Mouse (Mus musculus) forebrain, embryonic 14.5 days (tissue): ENCODE measurements around the gene Bank1. TPM values are rescaled to one million over a fixed set of nuclear protein-coding genes. Genes with fewer than 3 reads are reported as not detected.
A peak's percentile ranks its signal among the peaks of the same experiment; 100 is the strongest.

Experiments
- ATAC-seq: fragments of 200-750 bp; cut with Nextera tagmentation; 2 replicates; pipeline ENCODE4 v1.8.0; 2017; ENCODE audit warnings: mild to moderate bottlenecking, moderate library complexity
- DNase-seq: peaks from one replicate; pipeline ENCODE4 v3.0.0-alpha.2; 2015; ENCODE audit warnings: low spot score
- H3K27ac ChIP-seq: fragments of 300-500 bp; sonication (generic); 2 replicates; pipeline ENCODE4 v1.5.1; 2014; ENCODE audit warnings: low read depth, mild to moderate bottlenecking, control low read depth, low read length, moderate library complexity
- H3K27me3 ChIP-seq: fragments of 300-500 bp; sonication (generic); replicated peaks from 2 replicates; pipeline ENCODE4 v1.6.1; 2014; ENCODE audit warnings: low read length, control low read depth, mixed read lengths; ENCODE audit not compliant: control insufficient read depth, insufficient read depth
- H3K36me3 ChIP-seq: fragments of 300-500 bp; sonication (generic); 2 replicates; pipeline ENCODE4 v1.6.1; 2014; ENCODE audit warnings: low read length, control low read depth; ENCODE audit not compliant: control insufficient read depth, insufficient read depth
- H3K4me1 ChIP-seq: fragments of 300-500 bp; sonication (generic); 2 replicates; pipeline ENCODE4 v1.6.1; 2014; ENCODE audit warnings: antibody characterized with exemption, low read length, control low read depth; ENCODE audit not compliant: control insufficient read depth, insufficient read depth
- H3K4me2 ChIP-seq: fragments of 300-500 bp; sonication (generic); 2 replicates; pipeline ENCODE4 v1.6.1; 2014; ENCODE audit warnings: mild to moderate bottlenecking, control low read depth, low read length
- H3K4me3 ChIP-seq: fragments of 300-500 bp; sonication (generic); 2 replicates; pipeline ENCODE4 v1.5.1; 2014; ENCODE audit warnings: low read depth, low read length, control low read depth
- H3K9ac ChIP-seq: fragments of 300-500 bp; sonication (generic); 2 replicates; pipeline ENCODE4 v1.6.1; 2014; ENCODE audit warnings: mild to moderate bottlenecking, low read length, control low read depth, moderate library complexity
- H3K9me3 ChIP-seq: fragments of 300-500 bp; sonication (generic); replicated peaks from 2 replicates; pipeline ENCODE4 v1.6.1; 2016; ENCODE audit warnings: low read length, control low read depth, mixed read lengths; ENCODE audit not compliant: control insufficient read depth
- WGBS: fragments of 180-500 bp; shearing (Covaris S2); extraction: QIAGEN DNeasy Blood & Tissue Kit; methylation state at CpG from one replicate; pipeline ENCODE4 v1.1.7; 2014; 5-methylcytosine and 5-hydroxymethylcytosine counted together
- polyA plus RNA-seq: library from polyadenylated mRNA; unstranded; fragments of >200 nt; fragmentation: Nextera tagmentation; extraction: Ambion mirVana; gene quantifications from 2 replicates; pipeline ENCODE4 v1.2.1, GENCODE M21; 2014

Gene Bank1
- polyA plus RNA-seq, 1 experiment from 2014 or later = 0.36 TPM

DNA sequence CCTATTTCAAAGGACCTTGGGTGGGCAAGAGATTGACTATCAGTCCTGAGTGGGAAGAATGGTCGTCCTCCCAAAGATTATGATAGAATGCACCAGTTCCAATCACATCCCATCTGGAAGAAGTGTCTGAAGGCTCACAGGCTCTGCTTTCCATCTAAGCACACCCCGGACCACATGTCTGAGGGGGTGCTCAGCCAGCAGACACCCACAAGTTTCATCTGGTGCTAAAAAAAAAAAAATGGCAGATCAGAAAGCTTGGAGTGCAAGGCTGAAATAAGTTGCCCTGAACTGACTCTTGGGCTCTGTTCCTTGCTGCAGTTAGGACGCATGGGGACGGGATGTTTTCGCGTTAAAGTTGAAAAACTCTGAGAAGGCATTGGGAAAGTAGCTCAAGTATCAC is 286.4 kb downstream of the Bank1 start:
- Histone ChIP-seq H3K4me2 (no peak overlapping the region), H3K4me1 (no peaks in the 10 kb centered on the region), H3K36me3 (no peaks in the 10 kb centered on the region), H3K9ac (no peak overlapping the region), H3K9me3 (peaks cover 4% of the 10 kb centered on the region; the same call in 1 of the 2 replicates), H3K27ac (no peak overlapping the region), H3K4me3 (no peak overlapping the region), H3K27me3 (no peaks in the 10 kb centered on the region)
- no peak for DNase-seq
- ATAC-seq = no peak
- 90% methylated on average over 6 of the region's 6 CpGs for WGBS

DNA sequence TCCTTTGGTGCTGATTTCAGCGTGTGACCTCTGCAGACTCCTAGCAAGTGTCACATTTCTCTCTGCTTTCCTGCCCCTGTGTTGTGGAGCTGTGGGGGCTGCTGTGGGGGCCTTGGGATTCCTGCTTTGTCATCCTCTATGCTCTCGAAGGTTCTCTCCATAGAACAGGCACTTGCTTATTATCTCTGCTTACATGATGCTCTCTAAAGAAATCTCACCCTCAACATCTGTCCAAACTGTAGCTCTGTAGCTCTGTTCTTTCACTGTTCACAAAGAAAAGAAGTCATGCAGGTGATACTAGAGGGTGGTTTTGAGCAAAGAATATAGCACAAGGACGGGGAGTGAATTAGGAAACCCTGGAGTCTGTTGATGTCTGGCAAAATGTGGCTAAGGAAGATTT is 288.6 kb downstream of the Bank1 start:
- no peak for ATAC-seq
- Histone ChIP-seq H3K9me3 (no peaks in the 10 kb centered on the region), H3K4me1 (no peaks in the 10 kb centered on the region), H3K9ac (no peak overlapping the region), H3K27ac (no peak overlapping the region), H3K27me3 (no peaks in the 10 kb centered on the region), H3K36me3 (no peaks in the 10 kb centered on the region), H3K4me2 (no peak overlapping the region), H3K4me3 (no peak overlapping the region)
- 51% methylated on average over 3 of the region's 3 CpGs for WGBS
- DNase-seq = no peak

DNA sequence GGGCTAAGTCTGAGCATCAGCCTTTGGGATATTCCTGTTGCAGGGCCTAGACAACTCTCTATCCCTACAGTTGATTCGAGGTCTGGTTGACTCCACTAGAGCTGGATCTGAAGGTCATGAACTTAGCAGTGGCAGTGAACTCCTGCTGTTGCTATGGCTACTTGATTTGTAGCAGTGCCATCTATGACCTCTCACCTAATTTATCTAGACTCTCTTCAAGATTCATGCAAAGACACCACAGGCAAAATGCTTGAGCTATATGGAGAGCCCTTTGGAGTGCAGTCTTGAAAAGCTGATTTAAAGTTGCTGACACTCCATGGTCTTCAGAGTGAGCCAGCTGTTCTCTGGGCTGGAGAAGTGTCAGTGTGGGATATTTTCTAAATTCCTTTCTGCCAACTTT is 290.1 kb downstream of the Bank1 start:
- H3K4me1 ChIP-seq = no peaks in the 10 kb centered on the region
- ATAC-seq (no peak), DNase-seq (no peak)
- no peak overlapping the region for H3K4me2 ChIP-seq
- WGBS = 73% methylated on average over 1 of the region's 1 CpGs
- no peaks in the 10 kb centered on the region for H3K27me3 ChIP-seq
- H3K9ac ChIP-seq = no peak overlapping the region
- no peaks in the 10 kb centered on the region for H3K9me3 ChIP-seq
- H3K4me3 ChIP-seq = no peak overlapping the region
- no peaks in the 10 kb centered on the region for H3K36me3 ChIP-seq
- no peak overlapping the region for H3K27ac ChIP-seq

DNA sequence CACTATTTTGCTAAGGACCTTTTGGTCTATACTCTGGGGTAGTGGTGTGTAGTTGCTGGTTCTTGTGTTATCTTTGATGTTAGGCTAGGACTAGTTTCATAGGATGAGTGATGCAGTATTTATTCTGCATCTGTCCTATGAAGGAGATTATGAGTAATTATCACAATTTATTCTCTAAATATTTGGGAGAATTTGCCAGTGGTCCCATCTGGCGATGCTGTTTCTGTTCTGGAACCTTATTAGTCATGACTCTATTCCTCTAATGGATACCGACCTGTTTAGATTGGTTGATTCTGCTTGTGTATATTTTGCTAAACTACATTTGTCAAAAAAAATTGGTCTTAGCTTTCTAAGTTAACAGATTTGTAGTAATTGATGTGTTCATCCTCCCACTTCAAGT is 301.0 kb downstream of the Bank1 start:
- no peak for DNase-seq
- no peaks in the 10 kb centered on the region for H3K27me3 ChIP-seq
- H3K4me3 ChIP-seq = no peak overlapping the region
- H3K9me3 ChIP-seq = no peaks in the 10 kb centered on the region
- no peak overlapping the region for H3K27ac ChIP-seq
- 93% methylated on average over 2 of the region's 2 CpGs for WGBS
- H3K36me3 ChIP-seq = no peaks in the 10 kb centered on the region
- H3K4me2 ChIP-seq = no peak overlapping the region
- no peak overlapping the region for H3K9ac ChIP-seq
- no peak for ATAC-seq
- no peaks in the 10 kb centered on the region for H3K4me1 ChIP-seq

DNA sequence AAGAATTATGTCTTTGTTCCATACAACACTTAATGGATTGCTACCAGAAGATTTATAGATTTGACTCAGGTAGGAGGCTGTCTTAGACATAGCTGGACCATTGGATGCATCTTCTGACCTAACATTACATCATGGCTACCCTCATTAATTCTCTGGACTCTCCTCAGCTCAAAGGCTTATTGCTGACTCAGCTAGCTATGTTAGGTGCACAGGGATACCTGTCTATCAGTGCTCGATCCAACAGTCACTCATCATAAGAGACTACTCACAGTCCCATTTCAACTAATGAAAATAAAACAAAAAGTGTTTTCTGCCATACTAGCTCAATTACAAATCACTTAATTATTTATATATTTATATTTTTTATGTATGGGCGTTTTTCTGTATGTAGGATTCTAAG is 308.3 kb downstream of the Bank1 start:
- Histone ChIP-seq H3K4me2 (no peak overlapping the region), H3K9ac (no peak overlapping the region), H3K4me1 (no peaks in the 10 kb centered on the region), H3K36me3 (no peaks in the 10 kb centered on the region), H3K9me3 (no peaks in the 10 kb centered on the region), H3K4me3 (no peak overlapping the region), H3K27me3 (no peaks in the 10 kb centered on the region), H3K27ac (no peak overlapping the region)
- no peak for DNase-seq
- 88% methylated on average over 2 of the region's 2 CpGs for WGBS
- ATAC-seq = no peak

DNA sequence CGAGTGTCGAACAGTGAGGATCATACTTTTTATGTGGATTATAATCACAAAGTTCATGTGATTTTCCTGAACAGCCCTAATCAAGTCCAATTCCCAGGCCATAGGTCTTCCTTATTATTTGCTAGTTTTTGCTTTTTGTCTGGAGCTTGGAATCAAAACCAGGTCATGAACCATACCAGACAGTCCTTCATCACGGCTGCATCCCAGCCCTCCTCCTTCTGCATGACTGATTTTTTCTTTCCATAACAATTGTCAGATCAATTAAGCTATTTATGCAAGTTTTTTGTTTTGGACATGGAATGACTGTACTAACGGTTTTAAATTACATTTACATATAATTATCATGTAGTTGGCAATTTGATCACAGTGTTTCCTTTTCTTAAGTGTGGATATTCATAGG is 315.2 kb downstream of the Bank1 start:
- no peak for ATAC-seq
- DNase-seq = no peak
- Histone ChIP-seq H3K4me1 (peaks cover 8% of the 10 kb centered on the region; the same call in 1 of the 2 replicates), H3K27ac (no peak overlapping the region), H3K9ac (no peak overlapping the region), H3K36me3 (no peaks in the 10 kb centered on the region), H3K4me3 (no peak overlapping the region), H3K4me2 (no peak overlapping the region), H3K27me3 (no peaks in the 10 kb centered on the region), H3K9me3 (no peaks in the 10 kb centered on the region)
- 62% methylated on average over 4 of the region's 4 CpGs for WGBS

DNA sequence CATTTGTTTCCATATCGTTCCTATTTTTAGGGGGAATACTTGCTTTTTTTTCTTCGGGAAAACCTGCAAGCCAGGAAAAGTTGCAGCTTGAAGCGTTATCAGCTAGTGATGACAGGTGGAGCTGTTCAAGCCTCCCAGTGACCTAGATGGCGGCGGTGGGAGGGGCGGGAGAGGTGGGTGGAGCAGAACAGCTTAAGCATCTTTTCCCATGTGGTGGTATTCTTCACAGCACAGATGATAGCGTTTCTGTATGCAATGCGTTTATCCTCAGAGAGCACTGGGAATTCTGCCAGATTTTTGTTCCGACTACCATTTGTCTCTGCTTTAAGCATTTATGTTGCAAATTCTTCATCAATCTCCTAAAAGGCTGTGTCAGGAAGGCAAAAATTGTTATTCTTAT is 318.0 kb downstream of the Bank1 start:
- Histone ChIP-seq H3K9me3 (no peaks in the 10 kb centered on the region), H3K4me3 (no peak overlapping the region), H3K9ac (no peak overlapping the region), H3K4me1 (peaks cover 8% of the 10 kb centered on the region; the same call in 1 of the 2 replicates), H3K36me3 (no peaks in the 10 kb centered on the region), H3K27me3 (no peaks in the 10 kb centered on the region), H3K4me2 (peak overlapping the region; percentile 20; the same call in 1 of the 2 replicates), H3K27ac (no peak overlapping the region)
- peak; percentile 96 for ATAC-seq
- DNase-seq = peak; percentile 94
- WGBS = 24% methylated on average over 9 of the region's 9 CpGs

DNA sequence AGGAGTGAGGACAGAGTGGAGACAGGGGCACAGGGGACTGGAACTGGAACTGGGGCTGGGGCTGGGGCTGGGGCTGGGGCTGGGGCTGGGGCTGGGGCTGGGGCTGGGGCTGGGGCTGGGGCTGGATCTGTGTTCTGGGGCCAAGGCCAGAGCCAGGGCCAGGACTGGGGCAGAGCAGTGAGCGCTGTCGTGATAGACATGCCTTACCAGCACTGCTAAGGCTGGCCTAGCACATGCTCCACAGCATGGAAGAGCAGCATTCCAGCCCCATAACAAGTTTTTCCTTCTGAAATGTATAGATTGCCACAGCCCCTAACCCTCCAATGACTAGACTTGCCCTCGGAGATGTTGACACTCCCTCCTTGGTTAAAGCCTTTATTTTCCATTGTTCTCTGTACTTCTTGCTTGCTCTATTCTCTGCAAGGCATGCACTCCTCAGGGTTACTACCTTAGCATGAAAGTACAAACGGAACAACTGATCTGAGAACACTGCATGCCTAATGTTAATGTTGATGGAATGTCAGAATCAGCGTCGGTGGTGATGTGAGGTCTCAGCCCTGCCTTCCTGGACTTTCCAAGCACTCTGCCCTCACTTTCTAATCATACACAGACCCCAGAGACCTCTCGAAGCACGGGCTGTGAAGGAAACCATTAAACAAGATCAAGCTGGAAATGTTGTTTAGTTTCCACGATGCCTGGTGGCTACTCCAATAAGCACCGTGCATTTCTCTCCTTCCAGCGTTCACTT is 318.6 kb downstream of the Bank1 start:
- H3K27me3 ChIP-seq = no peaks in the 10 kb centered on the region
- H3K36me3 ChIP-seq = no peaks in the 10 kb centered on the region
- ATAC-seq (peak; percentile 60; the same call in 1 of the 2 replicates), DNase-seq (no peak)
- H3K4me2 ChIP-seq = peak overlapping the region; percentile 20; the same call in 1 of the 2 replicates
- H3K9me3 ChIP-seq = no peaks in the 10 kb centered on the region
- no peak overlapping the region for H3K4me3 ChIP-seq
- WGBS = 66% methylated on average over 11 of the region's 11 CpGs
- H3K4me1 ChIP-seq = peaks cover 8% of the 10 kb centered on the region; the same call in 1 of the 2 replicates
- H3K27ac ChIP-seq = no peak overlapping the region
- no peak overlapping the region for H3K9ac ChIP-seq
